Mouse (Mus musculus) G1E (cell line): Measurements from ENCODE around the gene Smg9. TPM values are rescaled to one million over a fixed set of nuclear protein-coding genes. Genes with fewer than 3 reads are reported as not detected.

Source experiments
- ATAC-seq: 2 replicates; pipeline ENCODE4 v1.8.0; 2016; ENCODE audit warnings: mild to moderate bottlenecking; ENCODE audit not compliant: insufficient number of reproducible peaks, poor library complexity, low FRiP score, severe bottlenecking; ENCODE audit errors: extremely low read depth
- DNase-seq: peaks from one replicate; pipeline ENCODE4 v3.0.0; 2012; ENCODE audit warnings: low spot score
- H3K27me3 ChIP-seq: 2 replicates; pipeline ENCODE4 v1.6.1; 2012; ENCODE audit warnings: mild to moderate bottlenecking, low read length, inconsistent platforms; ENCODE audit not compliant: insufficient read depth
- H3K36me3 ChIP-seq: replicated peaks from 2 replicates; pipeline ENCODE3; 2012; ENCODE audit warnings: mild to moderate bottlenecking, inconsistent platforms
- H3K4me1 ChIP-seq: 2 replicates; pipeline ENCODE4 v1.6.1; 2012; ENCODE audit warnings: low read depth, low read length, inconsistent platforms, mixed read lengths; ENCODE audit not compliant: insufficient read depth
- H3K4me3 ChIP-seq: 2 replicates; pipeline ENCODE4 v1.5.1; 2012; ENCODE audit warnings: low read depth, mild to moderate bottlenecking, inconsistent platforms, low read length, moderate library complexity, mixed read lengths
- H3K9me3 ChIP-seq: replicated peaks from 2 replicates; pipeline ENCODE4 v1.6.1; 2012; ENCODE audit warnings: inconsistent platforms
- CTCF ChIP-seq: IDR thresholded peaks from 2 replicates; pipeline ENCODE4 v1.5.1; 2012; ENCODE audit warnings: low read depth, low read length, inconsistent platforms, mixed read lengths
- GATA1 ChIP-seq: IDR thresholded peaks from 2 replicates; pipeline ENCODE4 v1.6.1; 2012; ENCODE audit warnings: borderline replicate concordance, low read length, inconsistent platforms, mixed read lengths
- GATA2 ChIP-seq: IDR thresholded peaks from 2 replicates; pipeline ENCODE4 v1.6.1; 2012; ENCODE audit warnings: low read depth, low read length, inconsistent platforms, borderline replicate concordance
- POLR2AphosphoS5 ChIP-seq: IDR thresholded peaks from 2 replicates; pipeline ENCODE4 v1.6.1; 2012; ENCODE audit warnings: low read depth, low read length, inconsistent platforms; ENCODE audit not compliant: insufficient replicate concordance
- TAL1 ChIP-seq: conservative IDR thresholded peaks from 2 replicates; pipeline ENCODE4 v1.6.1; 2012; ENCODE audit warnings: low read depth, low read length, inconsistent platforms, mixed read lengths
- polyA plus RNA-seq: library from polyadenylated mRNA; stranded (reverse); fragments of >175 nt; gene quantifications from 2 replicates; pipeline ENCODE4 v1.2.3, GENCODE M21; 2012
- total RNA-seq, 2 experiments: library from RNA; stranded (forward) in 1 of 2; stranded (reverse) in 1 of 2; fragments of 200-1000 nt in 1 of 2; fragments of >200 nt in 1 of 2; fragmentation: Nextera tagmentation in 1 of 2; gene quantifications; 2 replicates each; pipeline ENCODE4 v1.2.3; 2014 to 2017

Gene Smg9
- total and polyA plus RNA-seq, 3 experiments, result 16.1 to 77.3 (median 61.5) TPM

GRCm38 (mm10) chr7:24435305-24435704 is 35.9 kb downstream of the Smg9 start:
- H3K4me3 ChIP-seq, result no peak overlapping the region
- H3K4me1 ChIP-seq, result peaks cover 10% of the 10 kb centered on the region
- H3K27me3 ChIP-seq, result peaks cover 19% of the 10 kb centered on the region
- H3K9me3 ChIP-seq, result peaks cover 9% of the 10 kb centered on the region; the same call in 1 of the 2 replicates
- H3K36me3 ChIP-seq, result no peaks in the 10 kb centered on the region
- ATAC-seq, result no peak
- no peak for DNase-seq
- TF ChIP-seq POLR2AphosphoS5, result no peak
- TF ChIP-seq GATA1, result no peak
- no peak for TF ChIP-seq CTCF
- no peak for TF ChIP-seq GATA2
- TF ChIP-seq TAL1, result no peak

GRCm38 (mm10) chr7:24437981-24438380 is 38.6 kb downstream of the Smg9 start:
- no peak for ATAC-seq

GRCm38 (mm10) chr7:24439191-24439590 is 39.8 kb downstream of the Smg9 start:
- peaks cover 18% of the 10 kb centered on the region for H3K4me1 ChIP-seq
- no peak overlapping the region for H3K4me3 ChIP-seq
- TF ChIP-seq TAL1 (no peak), GATA1 (no peak), CTCF (no peak), GATA2 (no peak), POLR2AphosphoS5 (no peak)
- no peaks in the 10 kb centered on the region for H3K36me3 ChIP-seq
- no peaks in the 10 kb centered on the region for H3K9me3 ChIP-seq
- ATAC-seq (no peak), DNase-seq (no peak)
- H3K27me3 ChIP-seq, result peaks cover 17% of the 10 kb centered on the region

More at GRCm38 (mm10) chr7:24437981-24438380, 38.6 kb downstream of the Smg9 start:
- Histone ChIP-seq H3K9me3 (no peaks in the 10 kb centered on the region; the same call in 1 of the 2 replicates), H3K4me1 (peaks cover 18% of the 10 kb centered on the region), H3K27me3 (peaks cover 15% of the 10 kb centered on the region), H3K36me3 (no peaks in the 10 kb centered on the region), H3K4me3 (no peak overlapping the region)
- TF ChIP-seq GATA2 (no peak), GATA1 (no peak), TAL1 (no peak), CTCF (no peak), POLR2AphosphoS5 (no peak)
- no peak for DNase-seq

- H3K4me3 ChIP-seq, result no peak overlapping the region
- no peaks in the 10 kb centered on the region for H3K36me3 ChIP-seq
- H3K27me3 ChIP-seq, result peaks cover 17% of the 10 kb centered on the region; the same call in 1 of the 2 replicates
- no peak for TF ChIP-seq CTCF
- TF ChIP-seq POLR2AphosphoS5, result no peak
- no peak for TF ChIP-seq GATA2
- TF ChIP-seq TAL1, result no peak
- TF ChIP-seq GATA1, result no peak
- no peaks in the 10 kb centered on the region for H3K9me3 ChIP-seq
- peaks cover 18% of the 10 kb centered on the region for H3K4me1 ChIP-seq
- no peak for ATAC-seq
- no peak for DNase-seq
Observed at GRCm38 (mm10) chr7:24439891-24440290, 40.5 kb downstream of the Smg9 start.

DNA sequence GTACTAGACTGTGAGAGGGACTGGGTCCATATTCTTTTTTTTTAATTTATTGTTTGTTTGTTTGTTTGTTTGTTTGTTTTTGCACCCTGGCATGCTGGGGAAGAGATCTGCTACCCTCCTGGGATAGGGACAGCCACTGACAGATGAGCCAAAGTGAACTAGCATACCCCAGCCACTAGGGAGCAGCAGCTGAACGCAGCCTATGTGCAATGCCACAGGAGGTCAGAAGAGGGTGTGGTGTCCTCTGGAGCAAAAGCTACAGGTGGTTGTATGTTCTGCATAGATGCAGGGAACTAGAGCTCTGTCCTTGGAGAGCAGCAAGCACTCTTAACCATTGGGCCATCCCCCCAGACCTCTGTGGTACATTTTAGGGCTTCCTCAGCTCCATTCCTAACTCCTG is 42.4 kb downstream of the Smg9 start:
- peak; percentile 81 for ATAC-seq
- Histone ChIP-seq H3K36me3 (no peaks in the 10 kb centered on the region), H3K4me3 (no peak overlapping the region), H3K27me3 (peaks cover 17% of the 10 kb centered on the region; the same call in 1 of the 2 replicates), H3K9me3 (no peaks in the 10 kb centered on the region), H3K4me1 (peaks cover 30% of the 10 kb centered on the region)
- DNase-seq, result peak; percentile 66
- TF ChIP-seq CTCF (peak; percentile 89), GATA2 (no peak)

DNA sequence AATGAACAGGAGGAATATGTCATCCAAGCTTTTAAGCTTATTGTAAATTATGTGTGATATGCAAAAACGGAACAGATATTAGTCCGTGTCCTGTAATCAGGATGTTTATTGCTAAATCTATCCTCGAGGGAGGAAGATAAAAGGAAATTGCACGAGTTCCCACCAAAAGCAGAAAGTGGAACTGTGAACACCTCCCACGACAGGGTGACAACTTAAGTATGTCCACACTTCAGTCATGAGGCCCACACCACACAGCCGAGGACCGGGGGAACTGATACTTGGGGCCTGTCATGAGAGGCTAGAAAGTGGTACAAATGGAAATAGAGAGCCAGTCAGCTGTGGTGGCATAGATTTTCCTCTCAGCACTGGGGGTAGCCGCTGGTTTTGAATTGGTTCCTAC is 42.9 kb downstream of the Smg9 start:
- TF ChIP-seq GATA2 (no peak), GATA1 (no peak), CTCF (no peak), POLR2AphosphoS5 (no peak), TAL1 (no peak)
- no peak for DNase-seq
- H3K36me3 ChIP-seq, result no peaks in the 10 kb centered on the region
- no peaks in the 10 kb centered on the region for H3K9me3 ChIP-seq
- no peak for ATAC-seq
- H3K4me1 ChIP-seq, result peaks cover 35% of the 10 kb centered on the region
- H3K27me3 ChIP-seq, result peaks cover 13% of the 10 kb centered on the region; the same call in 1 of the 2 replicates
- H3K4me3 ChIP-seq, result no peak overlapping the region
